29 mouse cellular contexts compared by ENCODE assay signal in genomic region chr6:91312491-91312890, GRCm38 (mm10).
DNase-seq lines count a peak whose midpoint lies in the region; ATAC-seq and TF ChIP-seq lines count a peak whose summit lies in the region.
"Had no signal": no experiment of that assay in that cellular context is flagged by ENCODE, and none has a peak within 500 bp of the region (broad histone marks: within the 10 kb centered on the region; RNA-seq: fewer than 3 reads in every experiment).

No protein-coding gene starts in this region.

- H3K27ac ChIP-seq in kidney, embryonic 14.5 days (ENCODE audit: low read depth, low read length) = no peak overlapping the region
- H3K27ac ChIP-seq in thymus, adult 2 months (ENCODE audit: control insufficient read depth, insufficient read depth, low read length) = no peak overlapping the region
- H3K27ac ChIP-seq: embryonic facial prominence, embryonic 10.5 days; embryonic facial prominence, embryonic 15.5 days; forebrain, embryonic 12.5 days; hindbrain, embryonic 13.5 days; limb, embryonic 10.5 days; limb, embryonic 15.5 days; liver, embryonic 13.5 days; midbrain, embryonic 15.5 days; neural tube, embryonic 15.5 days; stomach, postnatal 0 days had no signal

- no peaks in the 10 kb centered on the region; the same call in 1 of the 2 replicates for H3K9me3 ChIP-seq in kidney, embryonic 14.5 days (ENCODE audit: control insufficient read depth, low read length)
- H3K9me3 ChIP-seq: embryonic facial prominence, embryonic 15.5 days; forebrain, embryonic 12.5 days; limb, embryonic 10.5 days; limb, embryonic 15.5 days; liver, embryonic 13.5 days; midbrain, embryonic 15.5 days had no signal

- 33% methylated on average over 9 of the region's 9 CpGs for WGBS in kidney, embryonic 14.5 days
- WGBS in thymus, adult 2 months = 55% methylated on average over 9 of the region's 9 CpGs

- no peak for TF ChIP-seq CTCF in thymus, adult 2 months (IDR thresholded peaks at IDR 0.05; ENCODE audit: borderline replicate concordance, control insufficient read depth, extremely low read depth, insufficient read depth, low read length, poor library complexity)

- no peak overlapping the region for H3K4me3 ChIP-seq in kidney, embryonic 14.5 days (ENCODE audit: low read length)
- no peak overlapping the region for H3K4me3 ChIP-seq in thymus, adult 2 months (ENCODE audit: control insufficient read depth, insufficient read depth, low read length)
- H3K4me3 ChIP-seq: embryonic facial prominence, embryonic 10.5 days; embryonic facial prominence, embryonic 15.5 days; forebrain, embryonic 12.5 days; hindbrain, embryonic 13.5 days; limb, embryonic 10.5 days; limb, embryonic 15.5 days; liver, embryonic 13.5 days; midbrain, embryonic 15.5 days; neural tube, embryonic 15.5 days had no signal

- H3K36me3 ChIP-seq in kidney, embryonic 14.5 days (ENCODE audit: control insufficient read depth, insufficient read depth, low read length) = no peaks in the 10 kb centered on the region
- no peaks in the 10 kb centered on the region for H3K36me3 ChIP-seq in thymus, adult 2 months (ENCODE audit: control insufficient read depth, insufficient read depth, low read length)
- H3K36me3 ChIP-seq: embryonic facial prominence, embryonic 10.5 days; embryonic facial prominence, embryonic 15.5 days; forebrain, embryonic 12.5 days; hindbrain, embryonic 13.5 days; limb, embryonic 10.5 days; limb, embryonic 15.5 days; liver, embryonic 13.5 days; midbrain, embryonic 15.5 days; neural tube, embryonic 15.5 days had no signal

- H3K9ac ChIP-seq in kidney, embryonic 14.5 days (ENCODE audit: low read depth, low read length) = no peak overlapping the region
- H3K9ac ChIP-seq: embryonic facial prominence, embryonic 15.5 days; forebrain, embryonic 12.5 days; hindbrain, embryonic 13.5 days; limb, embryonic 15.5 days; liver, embryonic 13.5 days; midbrain, embryonic 15.5 days; neural tube, embryonic 15.5 days had no signal

- DNase-seq in kidney, adult 9 months = no peak
- peak; percentile 21 for DNase-seq in thymus, postnatal 4 days
- no peak for DNase-seq in thymus, adult 2 months
- peak; percentile 9 for DNase-seq in WW6 (ENCODE audit: low read depth, low spot score)
- no peak for DNase-seq in heart, adult 8-10 months (ENCODE audit: low spot score)
- DNase-seq: adrenal gland, adult 2 months; adrenal gland, postnatal 36 days; cerebellum, postnatal 25 days; gastrocnemius, postnatal 10 days; heart, postnatal 4 days; layer of hippocampus, postnatal 36 days; liver, embryonic 13.5 days; lung, adult 18-20 months; lung, postnatal 14 days; right cerebral cortex, adult 18-20 months had no signal

- no peaks in the 10 kb centered on the region for H3K4me1 ChIP-seq in kidney, embryonic 14.5 days (ENCODE audit: control insufficient read depth, insufficient read depth, low read length)
- H3K4me1 ChIP-seq in thymus, adult 2 months (replicated peaks; ENCODE audit: control insufficient read depth, insufficient read depth, low read length) = no peaks in the 10 kb centered on the region
- H3K4me1 ChIP-seq: embryonic facial prominence, embryonic 10.5 days; embryonic facial prominence, embryonic 15.5 days; forebrain, embryonic 12.5 days; hindbrain, embryonic 13.5 days; limb, embryonic 10.5 days; limb, embryonic 15.5 days; liver, embryonic 13.5 days; midbrain, embryonic 15.5 days had no signal

- H3K4me2 ChIP-seq in kidney, embryonic 14.5 days (replicated peaks; ENCODE audit: low read depth, low read length) = no peak overlapping the region
- H3K4me2 ChIP-seq: embryonic facial prominence, embryonic 15.5 days; forebrain, embryonic 12.5 days; heart, embryonic 11.5 days; hindbrain, embryonic 13.5 days; limb, embryonic 15.5 days; liver, embryonic 13.5 days; midbrain, embryonic 15.5 days; neural tube, embryonic 15.5 days had no signal

- ATAC-seq in kidney, embryonic 14.5 days (ENCODE audit: low FRiP score, low TSS enrichment) = peak; percentile 49
- ATAC-seq: activated CD4-positive, CD25-positive, alpha-beta regulatory T cell, adult 4 months; intestine, embryonic 16.5 days; midbrain, embryonic 15.5 days; Patski had no signal

- no peaks in the 10 kb centered on the region for H3K27me3 ChIP-seq in kidney, embryonic 14.5 days (ENCODE audit: control insufficient read depth, insufficient read depth, low read length)
- H3K27me3 ChIP-seq in thymus, adult 2 months (ENCODE audit: control insufficient read depth, insufficient read depth, low read length) = no peaks in the 10 kb centered on the region
- H3K27me3 ChIP-seq: embryonic facial prominence, embryonic 15.5 days; forebrain, embryonic 12.5 days; hindbrain, embryonic 13.5 days; limb, embryonic 15.5 days; liver, embryonic 13.5 days; midbrain, embryonic 15.5 days; neural tube, embryonic 15.5 days had no signal

- TF ChIP-seq POLR2A in thymus, adult 2 months (IDR thresholded peaks at IDR 0.05; ENCODE audit: control insufficient read depth, extremely low read depth, insufficient read depth, low read length, poor library complexity) = no peak

Comparison
In these comparisons a context has a peak if more than half of its experiments do, and no peak if none do; other contexts are left out.
1. DNase-seq: peak in thymus, postnatal 4 days (single experiment) and WW6 (single experiment); none in kidney, adult 9 months (single experiment), thymus, adult 2 months (single experiment) and heart, adult 8-10 months (single experiment).